Mouse (Mus musculus) heart, postnatal 0 days (tissue): Measurements from ENCODE around the gene Pltp.

ENCODE experiments used
- CTCF ChIP-seq: IDR thresholded peaks from 2 replicates; pipeline ENCODE4 v1.5.1; 2016; ENCODE audit warnings: antibody characterized with exemption, control low read depth, low read depth
- EP300 ChIP-seq: IDR thresholded peaks from 2 replicates; pipeline ENCODE4 v1.6.1; 2016; ENCODE audit warnings: antibody characterized with exemption, low read depth

DNA sequence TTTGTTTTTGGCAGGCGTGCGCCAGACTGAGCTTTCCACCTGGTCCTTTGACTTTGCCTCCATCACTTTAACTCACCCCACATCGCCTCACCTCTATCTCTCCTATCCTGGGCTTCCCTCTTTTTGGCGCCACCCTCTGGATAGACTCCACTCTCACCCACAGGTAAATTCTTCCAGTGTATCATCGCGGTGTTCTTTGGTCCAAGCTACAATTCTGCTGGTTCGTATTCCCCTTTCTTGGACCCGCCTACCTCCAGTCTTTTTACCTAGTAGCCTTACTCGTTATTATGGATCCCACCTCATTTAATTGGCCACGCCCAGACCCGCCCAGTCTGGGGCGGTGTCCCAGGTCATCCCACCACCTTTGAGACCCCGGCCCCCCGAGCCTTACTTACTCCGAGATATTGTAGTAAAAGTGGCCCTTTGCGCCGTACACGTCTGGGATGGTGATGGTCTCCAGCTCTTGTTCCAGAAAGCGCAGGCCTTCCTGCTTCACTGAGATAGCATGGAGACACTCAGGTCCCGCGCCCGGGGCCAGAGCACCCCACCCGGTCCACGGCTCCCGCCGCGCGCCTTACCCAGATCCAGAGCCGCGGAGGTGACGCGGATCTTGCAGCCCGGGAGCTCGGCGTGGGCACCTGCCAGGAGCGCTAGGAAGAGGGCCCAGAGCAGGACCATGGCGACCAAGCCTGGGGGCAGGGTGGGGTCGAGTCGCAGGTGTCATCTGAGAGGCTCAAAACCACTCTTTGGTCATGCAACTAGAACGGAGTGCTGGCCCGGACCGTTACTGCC lies 1.0 kb downstream of the Pltp start:
- TF ChIP-seq CTCF = no peak
- TF ChIP-seq EP300 = no peak
